8 mouse cellular contexts compared by ENCODE assay signal in the genomic region with DNA sequence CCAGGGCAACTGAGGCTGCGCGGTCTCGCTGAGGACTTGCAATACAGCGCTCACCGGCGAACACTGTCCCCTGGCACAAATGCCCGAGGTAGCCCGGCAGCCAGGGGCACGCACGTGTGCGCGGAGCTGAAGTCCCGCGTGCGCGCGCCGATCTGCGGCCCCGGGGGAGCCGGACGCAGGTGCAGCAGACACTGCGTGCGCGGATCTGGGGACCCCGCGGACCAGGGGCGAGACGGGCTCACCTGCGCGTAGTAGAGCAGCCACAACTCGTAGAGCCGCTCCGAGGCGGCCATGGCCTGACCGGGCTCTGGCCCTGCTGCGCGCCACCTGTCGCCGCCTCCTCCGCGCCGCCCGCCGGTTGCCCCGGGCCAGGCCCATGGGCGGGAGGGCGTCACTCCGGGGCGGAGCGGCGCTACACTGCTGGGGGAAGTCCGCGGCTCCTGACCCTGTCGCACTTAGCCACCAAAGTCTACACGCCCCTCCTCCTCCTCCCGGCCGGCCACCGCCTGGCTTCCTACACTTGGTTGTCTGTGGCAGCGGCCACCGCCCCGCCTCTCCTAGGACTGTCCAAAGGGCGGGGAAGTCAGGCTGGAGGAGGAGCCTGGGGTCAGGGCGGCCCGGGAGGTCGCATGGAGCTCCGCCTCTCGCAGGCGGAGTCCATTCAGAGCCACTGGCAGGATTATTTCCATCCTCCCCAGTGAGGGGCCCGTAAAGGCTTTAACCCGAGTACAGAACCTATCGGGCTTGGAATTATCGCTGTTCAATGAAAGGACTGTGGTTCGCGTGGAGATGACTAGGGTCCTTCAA. TPM values are rescaled to one million over a fixed set of nuclear protein-coding genes. Genes with fewer than 3 reads are reported as not detected.
A peak's percentile ranks its signal among the peaks of the same experiment; 100 is the strongest.
DNase-seq lines count a peak whose midpoint lies in the region; ATAC-seq and TF ChIP-seq lines count a peak whose summit lies in the region.

A gene (minus strand): TSS at position 507 of the 807 bp plus-strand sequence.

- DNase-seq in 3T3-L1 (ENCODE audit: low read depth, low spot score) = peak; percentile 90
- DNase-seq in adrenal gland, postnatal 36 days = peak; percentile 98
- peak; percentile 91 for DNase-seq in embryonic facial prominence, embryonic 14.5 days (ENCODE audit: low spot score)
- DNase-seq in heart, adult 2 months = peak; percentile 95 to 98
- peak; percentile 98 to 99 for DNase-seq in kidney, adult 8-10 months
- peak; percentile 83 for DNase-seq in midbrain, embryonic 14.5 days
- peak; percentile 84 for DNase-seq in spleen, adult 12 weeks (ENCODE audit: low spot score)

- peak within 1 kb of the TSS; percentile 64 for H3K4me3 ChIP-seq in embryonic facial prominence, embryonic 14.5 days (ENCODE audit: low read depth, low read length)
- peak within 1 kb of the TSS; percentile 75 for H3K4me3 ChIP-seq in heart, adult 2 months
- H3K4me3 ChIP-seq in limb, embryonic 12.5 days (replicated peaks) = peak within 1 kb of the TSS; percentile 67
- H3K4me3 ChIP-seq in midbrain, embryonic 14.5 days (replicated peaks; ENCODE audit: low read depth, low read length) = peak within 1 kb of the TSS; percentile 70

- TF ChIP-seq EP300 in heart, adult 2 months (IDR thresholded peaks at IDR 0.05; ENCODE audit: insufficient read depth, low read depth, low read length) = 0 out of 2 replicates have a peak, but pooled peaks have one; percentile 10

- TF ChIP-seq POLR2A in heart, adult 2 months (IDR thresholded peaks at IDR 0.05; ENCODE audit: insufficient read depth, low read depth, low read length) = peak; percentile 64

- peak within 1 kb of the TSS; percentile 63 for H3K9ac ChIP-seq in embryonic facial prominence, embryonic 14.5 days (ENCODE audit: low read depth, low read length)
- peak within 1 kb of the TSS; percentile 73 for H3K9ac ChIP-seq in heart, adult 2 months (ENCODE audit: low read depth, low read length)
- H3K9ac ChIP-seq in limb, embryonic 12.5 days (replicated peaks) = peak within 1 kb of the TSS; percentile 60
- peak within 1 kb of the TSS; percentile 67 for H3K9ac ChIP-seq in midbrain, embryonic 14.5 days (replicated peaks; ENCODE audit: low read length)

- H3K9me3 ChIP-seq in embryonic facial prominence, embryonic 14.5 days (ENCODE audit: control insufficient read depth, low read length) = no peaks in the 10 kb centered on the region
- no peaks in the 10 kb centered on the region for H3K9me3 ChIP-seq in limb, embryonic 12.5 days
- no peaks in the 10 kb centered on the region for H3K9me3 ChIP-seq in midbrain, embryonic 14.5 days (ENCODE audit: control insufficient read depth, low read length)

- H3K27ac ChIP-seq in embryonic facial prominence, embryonic 14.5 days (replicated peaks; ENCODE audit: low read depth, low read length) = no peak within 1 kb of the TSS
- peak within 1 kb of the TSS; percentile 86 for H3K27ac ChIP-seq in heart, adult 2 months
- H3K27ac ChIP-seq in limb, embryonic 12.5 days = 0 out of 2 replicates have a peak within 1 kb of the TSS, but pooled peaks have one; percentile 29
- H3K27ac ChIP-seq in midbrain, embryonic 14.5 days (replicated peaks; ENCODE audit: low read depth, low read length) = 0 out of 2 replicates have a peak within 1 kb of the TSS, but pooled peaks have one; percentile 26

- WGBS in embryonic facial prominence, embryonic 14.5 days = under 1% methylated on average over 35 of the region's 75 CpGs
- under 1% methylated on average over 75 of the region's 75 CpGs for WGBS in heart, adult 2 months
- under 1% methylated on average over 68 of the region's 75 CpGs for WGBS in limb, embryonic 12.5 days
- WGBS in midbrain, embryonic 14.5 days = under 1% methylated on average over 74 of the region's 75 CpGs

- peak within 1 kb of the TSS; percentile 98 for H3K4me2 ChIP-seq in embryonic facial prominence, embryonic 14.5 days (ENCODE audit: low read depth, low read length)
- peak within 1 kb of the TSS; percentile 99 for H3K4me2 ChIP-seq in limb, embryonic 12.5 days
- H3K4me2 ChIP-seq in midbrain, embryonic 14.5 days (ENCODE audit: low read length) = peak within 1 kb of the TSS; percentile 98

- H3K4me1 ChIP-seq in embryonic facial prominence, embryonic 14.5 days (ENCODE audit: control insufficient read depth, insufficient read depth, low read length) = peaks cover 18% of the 10 kb centered on the region
- peaks cover 10% of the 10 kb centered on the region for H3K4me1 ChIP-seq in heart, adult 2 months (ENCODE audit: control insufficient read depth, insufficient read depth, low read length)
- peaks cover 32% of the 10 kb centered on the region for H3K4me1 ChIP-seq in limb, embryonic 12.5 days (replicated peaks)
- peaks cover 47% of the 10 kb centered on the region for H3K4me1 ChIP-seq in midbrain, embryonic 14.5 days (ENCODE audit: control insufficient read depth, insufficient read depth, low read length)

- H3K79me2 ChIP-seq in heart, adult 2 months (replicated peaks; ENCODE audit: control insufficient read depth, insufficient read depth, low read length) = peaks cover under 1% of the 10 kb centered on the region; the same call in 1 of the 2 replicates

- H3K27me3 ChIP-seq in embryonic facial prominence, embryonic 14.5 days (replicated peaks; ENCODE audit: control insufficient read depth, insufficient read depth, low read length) = peaks cover 33% of the 10 kb centered on the region
- H3K27me3 ChIP-seq in heart, adult 2 months (ENCODE audit: control insufficient read depth, insufficient read depth, low read length) = no peaks in the 10 kb centered on the region
- H3K27me3 ChIP-seq in limb, embryonic 12.5 days = peaks cover 41% of the 10 kb centered on the region
- H3K27me3 ChIP-seq in midbrain, embryonic 14.5 days (ENCODE audit: control insufficient read depth, insufficient read depth, low read length) = peaks cover 12% of the 10 kb centered on the region; the same call in 1 of the 2 replicates

- intact Hi-C loops in heart, adult 2 months (cut with DNase I) = loop anchor here (2.0 kb wide), 1 partner anchor 19 kb away; no protein-coding TSS in a partner anchor

- peak; percentile 38; the same call in 1 of the 2 replicates for TF ChIP-seq CTCF in heart, adult 2 months (IDR thresholded peaks at IDR 0.05)

- peak; percentile 76 for ATAC-seq in embryonic facial prominence, embryonic 14.5 days (ENCODE audit: low read depth)
- peak; percentile 78 for ATAC-seq in limb, embryonic 12.5 days (ENCODE audit: insufficient number of reproducible peaks, insufficient read depth, low FRiP score, low TSS enrichment, low read depth)
- peak; percentile 68 for ATAC-seq in midbrain, embryonic 14.5 days (ENCODE audit: low FRiP score, low TSS enrichment)

- H3K36me3 ChIP-seq in embryonic facial prominence, embryonic 14.5 days (ENCODE audit: control insufficient read depth, insufficient read depth, low read length) = no peaks in the 10 kb centered on the region
- no peaks in the 10 kb centered on the region for H3K36me3 ChIP-seq in heart, adult 2 months (ENCODE audit: control insufficient read depth, insufficient read depth, low read length)
- H3K36me3 ChIP-seq in limb, embryonic 12.5 days = no peaks in the 10 kb centered on the region
- no peaks in the 10 kb centered on the region for H3K36me3 ChIP-seq in midbrain, embryonic 14.5 days (ENCODE audit: control insufficient read depth, insufficient read depth, low read length)

RNA-seq across cellular contexts. Expression of the gene that starts here (rescaled TPM):
- 1 to 10 TPM; 7.2 to 8.1 TPM for total RNA-seq in adrenal gland, postnatal 36 days (2021)
- 2.0 and 3.6 TPM in 2 replicates for polyA plus RNA-seq in embryonic facial prominence, embryonic 14.5 days (2014; fragmentation: Nextera tagmentation; extraction: Ambion mirVana)
- total RNA-seq in heart, adult 2 months (2021) = 1 to 10 TPM; 7.6 to 8.5 TPM
- polyA plus RNA-seq in heart, adult 2 months (2012; rRNA removed) = 18.4 and 18.8 TPM in 2 replicates
- polyA plus RNA-seq in limb, embryonic 12.5 days (2016; fragmentation: Nextera tagmentation; extraction: Ambion mirVana) = 1.1 and 1.6 TPM in 2 replicates
- 3.6 and 5.3 TPM in 2 replicates for polyA plus RNA-seq in midbrain, embryonic 14.5 days (2014; fragmentation: Nextera tagmentation; extraction: Ambion mirVana)
